17 mouse cellular contexts compared by ENCODE assay signal in genomic region chr5:33230285-33230684, GRCm38 (mm10). TPM values are rescaled to one million over a fixed set of nuclear protein-coding genes. Genes with fewer than 3 reads are reported as not detected.
DNase-seq lines count a peak whose midpoint lies in the region; ATAC-seq and TF ChIP-seq lines count a peak whose summit lies in the region.
"Had no signal": no experiment of that assay in that cellular context is flagged by ENCODE, and none has a peak within 500 bp of the region (broad histone marks: within the 10 kb centered on the region; RNA-seq: fewer than 3 reads in every experiment).

No protein-coding gene starts in this region.

- no peak overlapping the region for H3K4me2 ChIP-seq in hindbrain, embryonic 16.5 days (ENCODE audit: low read length)
- H3K4me2 ChIP-seq in hindbrain, embryonic 12.5 days (replicated peaks) = no peak overlapping the region
- no peak overlapping the region for H3K4me2 ChIP-seq in midbrain, postnatal 0 days (ENCODE audit: low read depth, low read length, poor library complexity, severe bottlenecking)
- H3K4me2 ChIP-seq in midbrain, embryonic 15.5 days = no peak overlapping the region
- no peak overlapping the region for H3K4me2 ChIP-seq in stomach, embryonic 16.5 days (ENCODE audit: low read depth, low read length)
- H3K4me2 ChIP-seq: intestine, embryonic 15.5 days; neural tube, embryonic 15.5 days; stomach, embryonic 15.5 days had no signal

- ATAC-seq in hindbrain, embryonic 16.5 days = peak; percentile 52; the same call in 1 of the 2 replicates
- no peak for ATAC-seq in hindbrain, embryonic 12.5 days (ENCODE audit: low FRiP score)
- ATAC-seq in midbrain, postnatal 0 days (ENCODE audit: low FRiP score) = no peak
- no peak for ATAC-seq in midbrain, embryonic 15.5 days (replicated peaks)
- ATAC-seq in stomach, embryonic 16.5 days (ENCODE audit: insufficient read depth, low FRiP score) = no peak
- ATAC-seq: intestine, embryonic 15.5 days had no signal

- DNase-seq in gastrocnemius, adult 2 months = no peak
- no peak for DNase-seq in gastrocnemius, postnatal 25 days
- DNase-seq in midbrain, postnatal 0 days (ENCODE audit: low spot score) = peak; percentile 70
- DNase-seq in ovary, postnatal 14 days (ENCODE audit: low spot score) = no peak
- DNase-seq: adrenal gland, postnatal 10 days; spleen, adult 18-20 months; thymus, postnatal 25 days had no signal

- H3K9ac ChIP-seq in hindbrain, embryonic 16.5 days (ENCODE audit: low read depth, low read length) = no peak overlapping the region
- no peak overlapping the region for H3K9ac ChIP-seq in hindbrain, embryonic 12.5 days
- H3K9ac ChIP-seq in midbrain, postnatal 0 days (replicated peaks; ENCODE audit: low read length, poor library complexity, severe bottlenecking) = no peak overlapping the region
- no peak overlapping the region for H3K9ac ChIP-seq in midbrain, embryonic 15.5 days
- H3K9ac ChIP-seq in stomach, embryonic 16.5 days (ENCODE audit: low read length) = no peak overlapping the region
- H3K9ac ChIP-seq: intestine, embryonic 15.5 days; neural tube, embryonic 15.5 days; stomach, embryonic 15.5 days had no signal

- H3K4me1 ChIP-seq in hindbrain, embryonic 16.5 days (ENCODE audit: control insufficient read depth, insufficient read depth, low read depth, low read length) = 0 out of 2 replicates have a peak, but pooled peaks cover 2% of the 10 kb centered on the region
- 0 out of 2 replicates have a peak, but pooled peaks cover 2% of the 10 kb centered on the region for H3K4me1 ChIP-seq in hindbrain, embryonic 12.5 days
- H3K4me1 ChIP-seq in midbrain, postnatal 0 days (ENCODE audit: insufficient read depth, low read length) = no peaks in the 10 kb centered on the region
- no peaks in the 10 kb centered on the region for H3K4me1 ChIP-seq in midbrain, embryonic 15.5 days
- peaks cover 30% of the 10 kb centered on the region for H3K4me1 ChIP-seq in stomach, embryonic 16.5 days (ENCODE audit: control insufficient read depth, insufficient read depth, low read length)

- peak overlapping the region; percentile 80 for H3K27ac ChIP-seq in gastrocnemius, adult 2 months
- H3K27ac ChIP-seq in hindbrain, embryonic 16.5 days (ENCODE audit: low read depth, low read length) = no peak overlapping the region
- H3K27ac ChIP-seq in hindbrain, embryonic 12.5 days = no peak overlapping the region
- H3K27ac ChIP-seq in midbrain, postnatal 0 days (ENCODE audit: low read depth, low read length) = no peak overlapping the region
- no peak overlapping the region for H3K27ac ChIP-seq in midbrain, embryonic 15.5 days
- H3K27ac ChIP-seq in stomach, embryonic 16.5 days (ENCODE audit: low read length) = peak overlapping the region; percentile 1; the same call in 1 of the 2 replicates
- H3K27ac ChIP-seq: heart, adult 2 months; intestine, embryonic 15.5 days; kidney, postnatal 0 days; neural tube, embryonic 15.5 days; stomach, embryonic 15.5 days had no signal

- 37% methylated on average over 5 of the region's 5 CpGs for WGBS in hindbrain, embryonic 16.5 days
- 49% methylated on average over 5 of the region's 5 CpGs for WGBS in hindbrain, embryonic 12.5 days
- 43% methylated on average over 5 of the region's 5 CpGs for WGBS in midbrain, postnatal 0 days
- WGBS in midbrain, embryonic 15.5 days = 51% methylated on average over 5 of the region's 5 CpGs
- 50% methylated on average over 5 of the region's 5 CpGs for WGBS in stomach, embryonic 16.5 days

- peak; percentile 2; the same call in 1 of the 2 replicates for TF ChIP-seq CTCF in gastrocnemius, adult 2 months (IDR thresholded peaks at IDR 0.05)
- TF ChIP-seq CTCF in midbrain, postnatal 0 days (IDR thresholded peaks at IDR 0.05) = peak; percentile 15; the same call in 1 of the 2 replicates

- intact Hi-C loops in gastrocnemius, adult 2 months (cut with DNase I) = no loop called here

- H3K36me3 ChIP-seq in hindbrain, embryonic 16.5 days (ENCODE audit: control insufficient read depth, insufficient read depth, low read length) = no peaks in the 10 kb centered on the region
- no peaks in the 10 kb centered on the region for H3K36me3 ChIP-seq in hindbrain, embryonic 12.5 days
- H3K36me3 ChIP-seq in midbrain, postnatal 0 days (ENCODE audit: insufficient read depth, low read length) = no peaks in the 10 kb centered on the region
- H3K36me3 ChIP-seq in midbrain, embryonic 15.5 days (replicated peaks) = no peaks in the 10 kb centered on the region
- H3K36me3 ChIP-seq in stomach, embryonic 16.5 days (ENCODE audit: control insufficient read depth, insufficient read depth, low read length) = no peaks in the 10 kb centered on the region
- H3K36me3 ChIP-seq: intestine, embryonic 15.5 days; neural tube, embryonic 15.5 days; stomach, embryonic 15.5 days had no signal

- no peak overlapping the region for H3K4me3 ChIP-seq in gastrocnemius, adult 2 months
- H3K4me3 ChIP-seq in hindbrain, embryonic 16.5 days (ENCODE audit: low read length) = no peak overlapping the region
- H3K4me3 ChIP-seq in hindbrain, embryonic 12.5 days = no peak overlapping the region
- H3K4me3 ChIP-seq in midbrain, postnatal 0 days (ENCODE audit: low read depth, low read length) = no peak overlapping the region
- no peak overlapping the region for H3K4me3 ChIP-seq in midbrain, embryonic 15.5 days
- no peak overlapping the region for H3K4me3 ChIP-seq in stomach, embryonic 16.5 days (replicated peaks; ENCODE audit: low read length)
- H3K4me3 ChIP-seq: heart, adult 2 months; intestine, embryonic 15.5 days; neural tube, embryonic 15.5 days; stomach, embryonic 15.5 days had no signal

- H3K27me3 ChIP-seq in hindbrain, embryonic 16.5 days (replicated peaks; ENCODE audit: control insufficient read depth, insufficient read depth, low read length) = no peaks in the 10 kb centered on the region
- no peaks in the 10 kb centered on the region for H3K27me3 ChIP-seq in hindbrain, embryonic 12.5 days
- no peaks in the 10 kb centered on the region for H3K27me3 ChIP-seq in midbrain, postnatal 0 days (ENCODE audit: insufficient read depth, low read length)
- H3K27me3 ChIP-seq in midbrain, embryonic 15.5 days (replicated peaks) = no peaks in the 10 kb centered on the region
- no peaks in the 10 kb centered on the region for H3K27me3 ChIP-seq in stomach, embryonic 16.5 days (ENCODE audit: control insufficient read depth, insufficient read depth, low read length)
- H3K27me3 ChIP-seq: intestine, embryonic 15.5 days; neural tube, embryonic 15.5 days; stomach, embryonic 15.5 days had no signal

- H3K9me3 ChIP-seq in hindbrain, embryonic 16.5 days (ENCODE audit: control insufficient read depth, low read length) = no peaks in the 10 kb centered on the region
- H3K9me3 ChIP-seq in hindbrain, embryonic 12.5 days (replicated peaks) = no peaks in the 10 kb centered on the region
- no peaks in the 10 kb centered on the region for H3K9me3 ChIP-seq in midbrain, postnatal 0 days (ENCODE audit: low read length)
- no peaks in the 10 kb centered on the region for H3K9me3 ChIP-seq in midbrain, embryonic 15.5 days
- no peaks in the 10 kb centered on the region for H3K9me3 ChIP-seq in stomach, embryonic 16.5 days (replicated peaks; ENCODE audit: control insufficient read depth, low read length)
- H3K9me3 ChIP-seq: intestine, embryonic 15.5 days; neural tube, embryonic 15.5 days; stomach, embryonic 15.5 days had no signal

RNA-seq across cellular contexts. Expression of gene Spon2, which starts 12.0 kb away (rescaled TPM):
- 1 to 10 TPM; 1.4 to 5.4 TPM for total RNA-seq in gastrocnemius, adult 2 months (2021)
- 1 to 10 TPM; 2.4 to 9.1 TPM for total RNA-seq in gastrocnemius, postnatal 25 days (2021)
- 4.7 and 6.2 TPM in 2 replicates for polyA plus RNA-seq in hindbrain, embryonic 16.5 days (2015; fragmentation: Nextera tagmentation; extraction: Ambion mirVana)
- polyA plus RNA-seq in hindbrain, embryonic 12.5 days (2016; fragmentation: Nextera tagmentation; extraction: Ambion mirVana) = 3.3 and 3.7 TPM in 2 replicates
- 4.4 and 5.1 TPM in 2 replicates for total RNA-seq in midbrain, postnatal 0 days (2014; rRNA removed)
- polyA plus RNA-seq in midbrain, postnatal 0 days (2015; fragmentation: Nextera tagmentation; extraction: Ambion mirVana) = 2.3 and 2.7 TPM in 2 replicates
- polyA plus RNA-seq in midbrain, embryonic 15.5 days (2015; fragmentation: Nextera tagmentation; extraction: Ambion mirVana) = 4.1 and 5.2 TPM in 2 replicates
- polyA plus RNA-seq in stomach, embryonic 16.5 days (2015; fragmentation: Nextera tagmentation; extraction: Ambion mirVana) = 60.9 and 73.3 TPM in 2 replicates
- total RNA-seq: layer of hippocampus, adult 8-10 months had no signal

RNA-seq across cellular contexts. Expression of gene Ctbp1, which starts 44.5 kb away (rescaled TPM):
- total RNA-seq in gastrocnemius, adult 2 months (2021) = 100 to 1,000 TPM; 223 to 241 TPM
- 100 to 1,000 TPM; 188 to 210 TPM for total RNA-seq in gastrocnemius, postnatal 25 days (2021)
- 402 and 446 TPM in 2 replicates for polyA plus RNA-seq in hindbrain, embryonic 16.5 days (2015; fragmentation: Nextera tagmentation; extraction: Ambion mirVana)
- polyA plus RNA-seq in hindbrain, embryonic 12.5 days (2016; fragmentation: Nextera tagmentation; extraction: Ambion mirVana) = 508 and 530 TPM in 2 replicates
- total RNA-seq in midbrain, postnatal 0 days (2014; rRNA removed) = 415 and 418 TPM in 2 replicates
- polyA plus RNA-seq in midbrain, postnatal 0 days (2015; fragmentation: Nextera tagmentation; extraction: Ambion mirVana) = 364 and 377 TPM in 2 replicates
- polyA plus RNA-seq in midbrain, embryonic 15.5 days (2015; fragmentation: Nextera tagmentation; extraction: Ambion mirVana) = 545 and 591 TPM in 2 replicates
- 221 TPM in 2 replicates for polyA plus RNA-seq in stomach, embryonic 16.5 days (2015; fragmentation: Nextera tagmentation; extraction: Ambion mirVana)

Comparison
In these comparisons a context has a peak if more than half of its experiments do, and no peak if none do; other contexts are left out.
1. H3K27ac ChIP-seq: peak in gastrocnemius, adult 2 months (single experiment) and stomach, embryonic 16.5 days (single experiment); none in hindbrain, embryonic 16.5 days (single experiment), hindbrain, embryonic 12.5 days (single experiment), midbrain, postnatal 0 days (single experiment) and midbrain, embryonic 15.5 days (single experiment).